ENCODE assay signal across 27 mouse cellular contexts in the genomic region with DNA sequence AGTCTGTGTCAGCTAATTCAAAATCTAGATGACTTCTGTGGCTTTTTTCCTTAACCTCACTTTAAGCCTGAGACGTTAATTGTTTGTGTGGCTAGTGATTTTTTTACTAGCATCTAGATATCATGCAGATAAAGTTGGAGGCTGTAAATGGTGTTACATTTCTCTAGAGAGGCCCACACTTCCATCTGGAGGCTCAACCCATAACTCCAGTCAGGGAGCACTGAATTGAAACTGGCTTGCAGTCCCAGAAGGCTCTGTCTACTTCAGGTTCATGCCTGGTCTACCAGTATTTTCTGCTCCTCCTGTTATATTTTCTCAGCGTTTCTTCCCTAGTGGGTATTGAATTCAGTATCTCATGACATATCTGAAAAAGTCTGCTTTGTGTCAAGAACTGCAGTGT.
DNase-seq lines count a peak whose midpoint lies in the region; ATAC-seq and TF ChIP-seq lines count a peak whose summit lies in the region.
"Had no signal": no experiment of that assay in that cellular context is flagged by ENCODE, and none has a peak within 500 bp of the region (broad histone marks: within the 10 kb centered on the region; RNA-seq: fewer than 3 reads in every experiment).

No protein-coding gene starts in this region.

- no peak for TF ChIP-seq CTCF in left cerebral cortex, adult 2 months (IDR thresholded peaks at IDR 0.05)

- ATAC-seq in forebrain, embryonic 11.5 days (replicated peaks; ENCODE audit: low FRiP score): no peak
- ATAC-seq in forebrain, embryonic 14.5 days: no peak
- ATAC-seq: activated CD4-positive, CD25-positive, alpha-beta regulatory T cell, adult 4 months; CD4-positive, CD25-positive, alpha-beta regulatory T cell, adult 4 months; forebrain, embryonic 13.5 days; forebrain, embryonic 16.5 days; Patski had no signal

- DNase-seq in forebrain, embryonic 11.5 days (ENCODE audit: low spot score): peak; percentile 2
- no peak for DNase-seq in forebrain, embryonic 14.5 days (ENCODE audit: low spot score)
- peak; percentile 44 for DNase-seq in heart, adult 11 months
- DNase-seq in heart, postnatal 25 days (ENCODE audit: low spot score): no peak
- no peak for DNase-seq in left cerebral cortex, adult 2 months (ENCODE audit: extremely low spot score in 1 of 2, low spot score in 2 of 2)
- no peak for DNase-seq in left cerebral cortex, adult 18-20 months (ENCODE audit: low spot score in 2 of 2)
- DNase-seq: adrenal gland, adult 8-10 months; adrenal gland, postnatal 14 days; adrenal gland, postnatal 36 days; B cell, adult 2 months; cerebellum, adult 11 months; cerebellum, adult 18-20 months; cerebellum, adult 8-10 months; cerebellum, adult 9-11 months; cerebellum, postnatal 14 days; cerebellum, postnatal 36 days; embryo, embryonic 11 days had no signal

- no peaks in the 10 kb centered on the region for H3K36me3 ChIP-seq in forebrain, embryonic 11.5 days (ENCODE audit: control insufficient read depth, insufficient read depth, low read length)
- H3K36me3 ChIP-seq in forebrain, embryonic 14.5 days (ENCODE audit: control insufficient read depth, insufficient read depth, low read length): no peaks in the 10 kb centered on the region
- H3K36me3 ChIP-seq: embryonic facial prominence, embryonic 13.5 days; embryonic facial prominence, embryonic 15.5 days; forebrain, embryonic 10.5 days; G1E had no signal

- no peaks in the 10 kb centered on the region for H3K9me3 ChIP-seq in forebrain, embryonic 11.5 days (ENCODE audit: control insufficient read depth, low read length)
- no peaks in the 10 kb centered on the region for H3K9me3 ChIP-seq in forebrain, embryonic 14.5 days (replicated peaks; ENCODE audit: control insufficient read depth, low read length)
- H3K9me3 ChIP-seq: embryonic facial prominence, embryonic 13.5 days; embryonic facial prominence, embryonic 15.5 days; forebrain, embryonic 10.5 days; forebrain, embryonic 13.5 days; G1E had no signal

- no peaks in the 10 kb centered on the region for H3K4me1 ChIP-seq in forebrain, embryonic 11.5 days (replicated peaks; ENCODE audit: control insufficient read depth, insufficient read depth, low read length)
- no peaks in the 10 kb centered on the region for H3K4me1 ChIP-seq in forebrain, embryonic 14.5 days (ENCODE audit: control insufficient read depth, insufficient read depth, low read length)
- H3K4me1 ChIP-seq: embryonic facial prominence, embryonic 13.5 days; embryonic facial prominence, embryonic 15.5 days; forebrain, embryonic 10.5 days; forebrain, embryonic 13.5 days had no signal

- no peak overlapping the region for H3K9ac ChIP-seq in forebrain, embryonic 11.5 days (ENCODE audit: low read length)
- H3K9ac ChIP-seq in forebrain, embryonic 14.5 days (ENCODE audit: low read length): no peak overlapping the region
- H3K9ac ChIP-seq: embryonic facial prominence, embryonic 13.5 days; embryonic facial prominence, embryonic 15.5 days; forebrain, embryonic 13.5 days had no signal

- H3K27me3 ChIP-seq in forebrain, embryonic 11.5 days (ENCODE audit: control insufficient read depth, insufficient read depth, low read length): no peaks in the 10 kb centered on the region
- no peaks in the 10 kb centered on the region for H3K27me3 ChIP-seq in forebrain, embryonic 14.5 days (replicated peaks; ENCODE audit: control insufficient read depth, insufficient read depth, low read length)
- H3K27me3 ChIP-seq: embryonic facial prominence, embryonic 13.5 days; embryonic facial prominence, embryonic 15.5 days; forebrain, embryonic 13.5 days; Patski had no signal

- intact Hi-C loops in heart, postnatal 25 days (cut with DNase I): no loop called here
- intact Hi-C loops in left cerebral cortex, adult 2 months (cut with DNase I): no loop called here

- WGBS in forebrain, embryonic 11.5 days: 73% methylated on average over 2 of the region's 2 CpGs
- 83% methylated on average over 2 of the region's 2 CpGs for WGBS in forebrain, embryonic 14.5 days

- H3K4me2 ChIP-seq in forebrain, embryonic 11.5 days (ENCODE audit: low read depth, low read length, severe bottlenecking): no peak overlapping the region
- H3K4me2 ChIP-seq in forebrain, embryonic 14.5 days (ENCODE audit: low read length): no peak overlapping the region
- H3K4me2 ChIP-seq: embryonic facial prominence, embryonic 13.5 days; embryonic facial prominence, embryonic 15.5 days; forebrain, embryonic 13.5 days had no signal

- H3K4me3 ChIP-seq in forebrain, embryonic 11.5 days (ENCODE audit: low read depth, low read length): no peak overlapping the region
- no peak overlapping the region for H3K4me3 ChIP-seq in forebrain, embryonic 14.5 days (ENCODE audit: low read depth, low read length)
- H3K4me3 ChIP-seq in left cerebral cortex, adult 2 months: no peak overlapping the region
- H3K4me3 ChIP-seq: embryonic facial prominence, embryonic 13.5 days; embryonic facial prominence, embryonic 15.5 days; erythroblast, embryonic 14.5 days; forebrain, embryonic 10.5 days; forebrain, embryonic 13.5 days had no signal

- no peak overlapping the region for H3K27ac ChIP-seq in forebrain, embryonic 11.5 days (ENCODE audit: low read depth, low read length)
- no peak overlapping the region for H3K27ac ChIP-seq in forebrain, embryonic 14.5 days (ENCODE audit: low read depth, low read length)
- H3K27ac ChIP-seq in left cerebral cortex, adult 2 months: peak overlapping the region; percentile 42; the same call in 1 of the 2 replicates
- H3K27ac ChIP-seq: embryonic facial prominence, embryonic 13.5 days; embryonic facial prominence, embryonic 15.5 days; forebrain, embryonic 10.5 days; forebrain, embryonic 13.5 days had no signal

Comparison
In these comparisons a context has a peak if more than half of its experiments do, and no peak if none do; other contexts are left out.
1. DNase-seq: peak in forebrain, embryonic 11.5 days (single experiment) and heart, adult 11 months (single experiment); none in forebrain, embryonic 14.5 days (single experiment), heart, postnatal 25 days (single experiment), left cerebral cortex, adult 2 months (0 of 2) and left cerebral cortex, adult 18-20 months (0 of 2).